Mouse (Mus musculus): ENCODE results near the gene Egr2. TPM values are rescaled to one million over a fixed set of nuclear protein-coding genes. Genes with fewer than 3 reads are reported as not detected.

The Egr2 gene
- polyA plus RNA-seq, 1 experiment from 2014 or later = 1.1 TPM

DNA sequence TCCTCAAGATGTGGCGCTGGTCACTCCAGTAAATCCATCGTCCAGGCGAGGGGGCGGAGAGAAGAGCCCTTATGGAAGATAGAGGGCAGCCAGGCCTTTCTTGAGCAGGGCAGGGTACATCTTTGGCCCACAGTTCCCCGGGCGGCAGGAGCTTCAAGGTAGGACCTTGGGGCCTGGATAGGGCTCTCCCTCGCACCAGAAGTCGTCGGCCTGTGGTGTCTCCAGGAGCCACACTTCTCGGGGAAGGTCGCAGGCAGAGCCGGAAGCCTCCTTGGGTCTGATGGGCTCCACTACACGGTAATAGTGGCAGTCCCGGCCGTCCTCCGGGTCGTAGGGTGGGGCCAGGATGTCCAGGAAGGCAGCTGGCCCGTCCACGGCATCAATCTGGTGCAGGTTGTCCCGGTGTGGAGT is 12.6 kb downstream of the Egr2 start:
- ATAC-seq (ENCODE audit: low FRiP score) = peak; percentile 6
- WGBS = under 1% methylated on average over 20 of the region's 20 CpGs
- Histone ChIP-seq H3K9me3 (replicated peaks) (no peaks in the 10 kb centered on the region), H3K27ac (peak overlapping the region; percentile 97; the same call in 1 of the 2 replicates), H3K4me1 (peaks cover 25% of the 10 kb centered on the region), H3K4me3 (peak overlapping the region; percentile 66), H3K27me3 (peaks cover 11% of the 10 kb centered on the region; the same call in 1 of the 2 replicates), H3K36me3 (no peaks in the 10 kb centered on the region), H3K9ac (peak overlapping the region; percentile 79), H3K4me2 (replicated peaks) (peak overlapping the region; percentile 93)

DNA sequence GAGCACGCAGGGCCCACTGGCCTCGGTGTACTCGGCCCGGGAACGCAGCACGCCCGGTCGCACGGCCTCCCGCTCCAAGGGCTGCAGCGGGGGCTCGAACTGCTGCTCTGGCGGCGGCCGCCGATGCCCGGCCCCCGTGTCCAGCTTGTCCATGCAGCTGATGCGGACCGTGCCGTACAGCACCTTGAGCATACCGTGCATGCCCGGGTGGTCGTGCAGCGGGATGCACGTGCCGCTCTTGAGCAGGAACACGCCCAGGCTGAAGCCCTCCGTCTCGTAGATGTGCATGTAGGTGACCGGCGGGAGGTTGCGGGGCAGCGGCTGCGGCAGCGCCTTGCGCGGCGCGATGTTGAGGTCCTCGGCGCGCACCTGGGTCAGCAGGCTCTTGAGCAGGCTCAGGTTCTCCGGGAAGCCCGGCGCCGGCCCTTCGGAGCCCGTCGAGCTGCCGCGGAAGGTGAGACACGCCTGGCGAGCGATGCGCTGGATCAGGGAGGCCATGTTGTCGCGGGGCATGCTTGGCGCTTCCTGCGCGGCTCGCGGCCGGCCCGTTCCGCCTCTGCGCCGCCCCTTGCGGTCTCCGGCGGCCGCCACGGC is 13.1 kb downstream of the Egr2 start:
- peak overlapping the region; percentile 79 for H3K9ac ChIP-seq
- H3K9me3 ChIP-seq (replicated peaks) = no peaks in the 10 kb centered on the region
- peak; percentile 79 for ATAC-seq (ENCODE audit: low FRiP score)
- under 1% methylated on average over 70 of the region's 73 CpGs for WGBS
- H3K27me3 ChIP-seq = peaks cover 8% of the 10 kb centered on the region; the same call in 1 of the 2 replicates
- peak overlapping the region; percentile 93 for H3K4me2 ChIP-seq (replicated peaks)
- H3K4me3 ChIP-seq = peak overlapping the region; percentile 66
- H3K4me1 ChIP-seq = peaks cover 25% of the 10 kb centered on the region
- peak overlapping the region; percentile 97 for H3K27ac ChIP-seq
- no peaks in the 10 kb centered on the region for H3K36me3 ChIP-seq

- peak within 1 kb of the TSS; percentile 79 for H3K9ac ChIP-seq
- peak within 1 kb of the TSS; percentile 93 for H3K4me2 ChIP-seq (replicated peaks)
- H3K27me3 ChIP-seq = peaks cover 8% of the 10 kb centered on the region; the same call in 1 of the 2 replicates
- H3K4me3 ChIP-seq = peak within 1 kb of the TSS; percentile 66
- WGBS = under 1% methylated on average over 72 of the region's 79 CpGs
- H3K27ac ChIP-seq = peak within 1 kb of the TSS; percentile 97
- peak; percentile 97 for ATAC-seq (ENCODE audit: low FRiP score)
- no peaks in the 10 kb centered on the region for H3K36me3 ChIP-seq
- H3K4me1 ChIP-seq = peaks cover 25% of the 10 kb centered on the region
- H3K9me3 ChIP-seq (replicated peaks) = no peaks in the 10 kb centered on the region
Observed at GRCm38 (mm10) chr10:67548877-67549731, 13.8 kb downstream of the Egr2 start, which contains the start of gene Ado. Gene Ado (minus strand): TSS chr10:67548955.

DNA sequence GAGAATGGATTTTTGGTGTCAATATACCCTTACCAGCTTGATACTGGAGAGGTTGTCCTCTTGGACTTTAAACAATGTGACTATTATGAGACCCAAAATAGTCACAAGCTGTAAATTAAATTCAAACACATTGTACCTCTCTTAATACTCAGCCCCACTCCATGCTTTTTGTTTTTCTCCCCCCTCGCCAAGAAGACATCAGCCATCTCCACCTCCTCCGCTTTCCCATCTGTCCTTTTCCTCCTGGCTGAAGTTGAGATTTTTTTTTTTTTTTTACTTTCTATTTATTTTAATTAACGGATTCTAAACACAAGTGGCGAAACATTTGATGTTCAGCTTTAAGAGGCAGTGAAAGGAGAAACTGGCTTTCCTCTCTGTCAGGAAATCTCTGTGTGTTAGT is 22.8 kb downstream of the Egr2 start:
- Histone ChIP-seq H3K9ac (no peak overlapping the region), H3K4me2 (replicated peaks) (no peak overlapping the region), H3K4me3 (no peak overlapping the region), H3K27ac (no peak overlapping the region), H3K9me3 (replicated peaks) (peaks cover 9% of the 10 kb centered on the region), H3K4me1 (0 out of 2 replicates have a peak, but pooled peaks cover 3% of the 10 kb centered on the region), H3K36me3 (no peaks in the 10 kb centered on the region), H3K27me3 (peaks cover 34% of the 10 kb centered on the region)
- WGBS = 87% methylated on average over 4 of the region's 4 CpGs
- ATAC-seq (ENCODE audit: low FRiP score) = no peak

DNA sequence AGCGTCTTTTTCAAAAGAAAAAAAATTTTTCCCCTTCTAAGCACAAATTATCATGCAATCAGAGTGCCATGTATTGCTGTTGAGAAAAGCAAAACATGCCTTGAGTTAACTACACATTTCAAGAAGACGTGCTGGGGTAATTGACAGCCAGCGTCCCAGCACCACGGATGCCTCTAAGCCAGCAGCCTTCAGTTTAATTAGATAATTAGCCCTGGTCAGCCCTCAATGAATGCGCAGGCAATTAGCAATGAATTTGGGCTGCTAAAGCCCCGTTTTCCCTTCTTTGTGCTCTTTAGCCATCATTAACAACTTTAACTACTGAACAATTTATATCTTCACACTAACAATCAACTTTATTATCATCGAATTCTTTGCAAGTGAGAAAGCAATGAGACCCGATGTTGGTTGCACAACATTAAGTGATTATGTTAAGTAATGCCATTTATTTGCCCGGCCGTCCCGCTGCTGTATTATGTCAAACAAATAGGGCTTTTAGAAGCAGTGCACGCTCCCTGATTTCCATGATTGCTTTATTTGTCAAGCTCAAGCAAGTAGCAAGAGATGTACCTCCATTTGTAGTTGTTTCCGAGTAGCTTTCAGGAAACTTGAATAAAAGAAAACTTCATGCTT is 24.6 kb downstream of the Egr2 start:
- Histone ChIP-seq H3K9me3 (replicated peaks) (peaks cover 9% of the 10 kb centered on the region), H3K9ac (no peak overlapping the region), H3K27me3 (peaks cover 49% of the 10 kb centered on the region), H3K36me3 (no peaks in the 10 kb centered on the region), H3K4me2 (replicated peaks) (no peak overlapping the region), H3K4me1 (0 out of 2 replicates have a peak, but pooled peaks cover 3% of the 10 kb centered on the region), H3K4me3 (no peak overlapping the region), H3K27ac (no peak overlapping the region)
- WGBS = 47% methylated on average over 13 of the region's 13 CpGs
- peak; percentile 73 for ATAC-seq (ENCODE audit: low FRiP score)

DNA sequence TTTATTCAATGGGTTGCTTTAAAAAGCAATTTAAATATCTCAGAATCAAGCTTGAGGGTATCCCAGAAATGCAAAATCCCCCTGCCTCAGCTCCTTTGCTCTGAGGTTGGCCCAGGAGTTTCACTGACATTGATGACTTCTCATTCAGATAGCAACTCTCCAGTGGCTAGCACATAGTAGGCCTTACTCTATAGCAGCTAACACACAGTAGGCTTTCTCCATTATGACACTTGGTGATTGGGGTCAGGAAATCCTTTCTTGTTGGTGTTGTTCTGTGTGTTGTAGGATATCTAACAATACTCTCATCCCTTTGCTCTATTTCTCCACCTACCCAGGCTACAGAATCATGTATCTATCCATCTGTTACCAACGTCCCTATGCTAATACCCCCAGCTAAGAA is 25.9 kb downstream of the Egr2 start:
- peaks cover 9% of the 10 kb centered on the region for H3K9me3 ChIP-seq (replicated peaks)
- H3K27me3 ChIP-seq = peaks cover 54% of the 10 kb centered on the region
- H3K9ac ChIP-seq = no peak overlapping the region
- no peak overlapping the region for H3K4me2 ChIP-seq (replicated peaks)
- WGBS = 71% methylated on average over 1 of the region's 1 CpGs
- no peak overlapping the region for H3K4me3 ChIP-seq
- 0 out of 2 replicates have a peak, but pooled peaks cover 3% of the 10 kb centered on the region for H3K4me1 ChIP-seq
- no peak overlapping the region for H3K27ac ChIP-seq
- H3K36me3 ChIP-seq = no peaks in the 10 kb centered on the region
- no peak for ATAC-seq (ENCODE audit: low FRiP score)

- 93% methylated on average over 7 of the region's 7 CpGs for WGBS
- H3K27ac ChIP-seq = no peak overlapping the region
- ATAC-seq (ENCODE audit: low FRiP score) = no peak
- H3K27me3 ChIP-seq = peaks cover 39% of the 10 kb centered on the region
- H3K36me3 ChIP-seq = no peaks in the 10 kb centered on the region
- no peak overlapping the region for H3K4me3 ChIP-seq
- 0 out of 2 replicates have a peak, but pooled peaks cover 3% of the 10 kb centered on the region for H3K4me1 ChIP-seq
- no peak overlapping the region for H3K9ac ChIP-seq
- H3K4me2 ChIP-seq (replicated peaks) = no peak overlapping the region
- H3K9me3 ChIP-seq (replicated peaks) = no peaks in the 10 kb centered on the region
Observed at GRCm38 (mm10) chr10:67564509-67564908, 29.2 kb downstream of the Egr2 start.

DNA sequence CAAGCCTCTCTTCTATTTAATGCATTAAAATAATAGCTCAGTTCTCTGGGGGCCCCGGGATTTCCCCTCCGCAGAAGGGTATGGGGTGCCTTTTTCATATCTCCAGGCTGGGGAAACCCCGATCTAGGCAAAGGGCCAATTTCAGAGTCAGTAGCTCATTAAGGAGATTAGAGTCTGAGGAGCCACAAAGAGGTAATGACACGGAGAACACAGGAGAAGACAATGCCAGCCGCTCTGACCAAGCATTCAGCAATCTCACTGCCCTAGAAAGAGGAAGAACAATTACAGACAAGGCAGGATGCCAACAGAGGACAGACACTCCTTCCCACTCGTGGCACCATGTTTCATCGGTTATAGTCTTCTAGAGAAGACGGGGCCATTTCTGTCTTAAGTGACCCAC is 30.8 kb downstream of the Egr2 start:
- no peak overlapping the region for H3K27ac ChIP-seq
- WGBS = 66% methylated on average over 8 of the region's 8 CpGs
- H3K9me3 ChIP-seq (replicated peaks) = no peaks in the 10 kb centered on the region
- no peaks in the 10 kb centered on the region for H3K4me1 ChIP-seq
- H3K36me3 ChIP-seq = no peaks in the 10 kb centered on the region
- no peak overlapping the region for H3K4me3 ChIP-seq
- H3K27me3 ChIP-seq = peaks cover 36% of the 10 kb centered on the region
- no peak overlapping the region for H3K9ac ChIP-seq
- no peak overlapping the region for H3K4me2 ChIP-seq (replicated peaks)
- no peak for ATAC-seq (ENCODE audit: low FRiP score)

DNA sequence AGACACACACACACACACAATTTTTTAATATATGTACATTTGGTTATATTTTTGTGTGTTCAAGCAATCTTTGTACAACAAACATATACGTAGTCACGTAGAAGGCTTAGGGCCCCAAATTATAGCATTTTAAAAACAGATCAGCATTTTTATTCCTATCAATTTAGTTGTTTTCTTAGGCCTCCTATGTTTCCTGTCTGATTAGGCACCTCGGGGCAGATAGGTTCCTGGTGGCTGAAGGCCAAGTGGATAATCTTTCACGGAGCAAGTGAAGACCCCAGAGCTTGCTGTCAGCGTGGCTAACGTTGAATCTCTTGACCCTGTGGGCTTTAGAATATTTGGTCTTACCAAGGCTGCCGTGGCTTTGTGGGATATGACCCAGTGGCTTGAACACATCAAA is 34.3 kb downstream of the Egr2 start:
- H3K27me3 ChIP-seq = peaks cover 7% of the 10 kb centered on the region
- H3K4me1 ChIP-seq = no peaks in the 10 kb centered on the region
- WGBS = 89% methylated on average over 7 of the region's 7 CpGs
- H3K27ac ChIP-seq = no peak overlapping the region
- no peak overlapping the region for H3K9ac ChIP-seq
- H3K4me2 ChIP-seq (replicated peaks) = no peak overlapping the region
- no peaks in the 10 kb centered on the region for H3K9me3 ChIP-seq (replicated peaks)
- no peak overlapping the region for H3K4me3 ChIP-seq
- no peak for ATAC-seq (ENCODE audit: low FRiP score)
- no peaks in the 10 kb centered on the region for H3K36me3 ChIP-seq

- Histone ChIP-seq H3K36me3 (no peaks in the 10 kb centered on the region), H3K27ac (no peak overlapping the region), H3K9ac (no peak overlapping the region), H3K27me3 (no peaks in the 10 kb centered on the region; the same call in 1 of the 2 replicates), H3K4me2 (replicated peaks) (no peak overlapping the region), H3K9me3 (replicated peaks) (no peaks in the 10 kb centered on the region), H3K4me3 (no peak overlapping the region), H3K4me1 (no peaks in the 10 kb centered on the region)
- ATAC-seq (ENCODE audit: low FRiP score) = no peak
- WGBS = 95% methylated on average over 14 of the region's 14 CpGs
Observed at GRCm38 (mm10) chr10:67571443-67571842, 36.2 kb downstream of the Egr2 start.

DNA sequence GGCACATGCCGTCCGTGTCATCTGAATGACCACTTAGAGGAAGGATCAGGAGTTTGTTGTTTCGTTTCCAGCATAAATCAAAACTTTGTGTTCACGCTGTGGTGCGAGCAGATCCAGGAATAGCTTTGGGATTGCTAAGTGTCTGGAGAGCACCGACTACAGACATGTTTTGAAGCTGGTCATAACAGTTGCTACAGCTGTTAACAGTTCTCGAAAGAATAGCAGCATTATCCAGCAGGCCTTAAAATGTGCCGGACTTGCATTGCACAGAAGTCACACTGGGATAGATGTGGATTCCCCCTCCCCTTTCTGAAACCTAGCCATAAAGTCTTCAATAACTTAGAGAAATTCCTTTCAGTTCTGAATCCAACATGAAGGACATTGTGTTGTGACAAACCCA is 38.0 kb downstream of the Egr2 start:
- WGBS = 56% methylated on average over 8 of the region's 8 CpGs
- no peak overlapping the region for H3K27ac ChIP-seq
- no peak overlapping the region for H3K4me2 ChIP-seq (replicated peaks)
- no peaks in the 10 kb centered on the region for H3K9me3 ChIP-seq (replicated peaks)
- no peak overlapping the region for H3K4me3 ChIP-seq
- H3K36me3 ChIP-seq = no peaks in the 10 kb centered on the region
- no peaks in the 10 kb centered on the region for H3K4me1 ChIP-seq
- ATAC-seq (ENCODE audit: low FRiP score) = no peak
- no peaks in the 10 kb centered on the region; the same call in 1 of the 2 replicates for H3K27me3 ChIP-seq
- H3K9ac ChIP-seq = no peak overlapping the region

DNA sequence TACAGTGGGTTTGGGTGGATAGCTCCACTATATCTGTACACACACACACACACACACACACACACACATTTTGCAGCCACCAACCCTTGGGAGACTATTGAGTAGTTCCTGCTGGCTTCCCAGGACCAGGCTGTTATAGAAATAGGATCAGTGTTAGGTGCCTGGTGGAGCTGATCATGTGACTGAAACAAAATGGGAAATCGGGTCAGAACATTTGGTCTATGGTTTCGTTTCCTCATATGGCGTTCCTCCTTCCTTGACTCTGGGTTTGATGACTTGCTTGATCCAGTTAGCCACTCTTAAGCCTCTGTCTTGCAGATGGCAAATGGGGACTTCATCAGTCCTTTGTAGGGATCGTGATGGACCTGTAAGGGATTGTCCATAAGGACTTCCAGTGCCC is 44.6 kb downstream of the Egr2 start:
- no peaks in the 10 kb centered on the region for H3K9me3 ChIP-seq (replicated peaks)
- H3K4me1 ChIP-seq = 0 out of 2 replicates have a peak, but pooled peaks cover 2% of the 10 kb centered on the region
- ATAC-seq (ENCODE audit: low FRiP score) = no peak
- H3K9ac ChIP-seq = no peak overlapping the region
- no peak overlapping the region for H3K4me2 ChIP-seq (replicated peaks)
- H3K36me3 ChIP-seq = no peaks in the 10 kb centered on the region
- H3K4me3 ChIP-seq = no peak overlapping the region
- H3K27ac ChIP-seq = no peak overlapping the region
- 96% methylated on average over 4 of the region's 4 CpGs for WGBS
- H3K27me3 ChIP-seq = no peaks in the 10 kb centered on the region

All from hindbrain, embryonic 12.5 days (tissue).